Mouse (Mus musculus) heart, embryonic 15.5 days (tissue): ENCODE measurements at regions not wholly inside any gene's neighbourhood (a gene's known extent, or its start where the extent isn't known, plus 50 kb on each side); places are given as distances from the start of the nearest gene placed in this dataset.

Source experiments
- ATAC-seq: fragments of 200-750 bp; cut with Nextera tagmentation; replicated peaks from 2 replicates; pipeline ENCODE4 v1.8.0; 2017; ENCODE audit warnings: low read depth, moderate TSS enrichment; ENCODE audit not compliant: insufficient number of reproducible peaks, insufficient read depth, low FRiP score
- H3K27ac ChIP-seq: fragments of 300-500 bp; sonication (generic); 2 replicates; pipeline ENCODE4 v1.5.1; 2015; ENCODE audit warnings: mild to moderate bottlenecking, inconsistent platforms
- H3K27me3 ChIP-seq: fragments of 300-500 bp; sonication (generic); 2 replicates; pipeline ENCODE4 v1.6.1; 2015; ENCODE audit warnings: inconsistent platforms
- H3K36me3 ChIP-seq: fragments of 300-500 bp; sonication (generic); 2 replicates; pipeline ENCODE4 v1.6.1; 2015; ENCODE audit warnings: mild to moderate bottlenecking, inconsistent platforms
- H3K4me1 ChIP-seq: fragments of 300-500 bp; sonication (generic); replicated peaks from 2 replicates; pipeline ENCODE4 v1.6.1; 2015; ENCODE audit warnings: inconsistent platforms
- H3K4me2 ChIP-seq: fragments of 300-500 bp; sonication (generic); 2 replicates; pipeline ENCODE4 v1.6.1; 2015; ENCODE audit warnings: inconsistent platforms, mild to moderate bottlenecking, moderate library complexity
- H3K4me3 ChIP-seq: fragments of 300-500 bp; sonication (generic); 2 replicates; pipeline ENCODE4 v1.5.1; 2015; ENCODE audit warnings: mild to moderate bottlenecking, inconsistent platforms
- H3K9ac ChIP-seq: fragments of 300-500 bp; sonication (generic); 2 replicates; pipeline ENCODE4 v1.6.1; 2015; ENCODE audit warnings: mild to moderate bottlenecking, inconsistent platforms
- H3K9me3 ChIP-seq: fragments of 300-500 bp; sonication (generic); replicated peaks from 2 replicates; pipeline ENCODE4 v1.6.1; 2016; ENCODE audit warnings: inconsistent platforms
- WGBS: fragments of 180-500 bp; shearing (Covaris S2); methylation state at CpG from one replicate; pipeline ENCODE4 v1.1.7; 2015; ENCODE audit warnings: mixed read lengths; 5-methylcytosine and 5-hydroxymethylcytosine counted together

DNA sequence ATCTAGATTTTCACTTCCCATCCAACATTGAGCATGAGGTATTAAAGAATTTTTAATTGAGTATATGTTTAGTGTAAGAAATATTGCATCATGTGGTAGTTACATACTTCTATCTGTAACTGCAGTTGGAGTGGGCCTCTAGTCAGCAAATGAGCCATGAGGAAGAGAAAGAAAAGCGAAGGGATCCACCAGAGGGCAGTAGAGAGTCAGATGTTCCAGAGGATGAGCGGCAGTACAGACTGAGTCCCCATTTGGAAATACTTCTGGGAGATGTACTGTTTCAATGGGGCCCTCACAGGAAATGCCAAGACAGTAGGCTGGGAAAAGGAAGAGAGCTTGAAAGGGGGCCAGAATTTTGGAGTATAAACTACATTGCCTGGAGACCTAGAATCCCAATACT lies 221.2 kb downstream of the Myh15 start:
- Histone ChIP-seq H3K4me2 (no peak overlapping the region), H3K4me3 (no peak overlapping the region), H3K9ac (no peak overlapping the region), H3K36me3 (no peaks in the 10 kb centered on the region), H3K27me3 (no peaks in the 10 kb centered on the region), H3K9me3 (no peaks in the 10 kb centered on the region), H3K4me1 (no peaks in the 10 kb centered on the region), H3K27ac (no peak overlapping the region)
- WGBS, result 3% methylated on average over 2 of the region's 2 CpGs
- no peak for ATAC-seq

DNA sequence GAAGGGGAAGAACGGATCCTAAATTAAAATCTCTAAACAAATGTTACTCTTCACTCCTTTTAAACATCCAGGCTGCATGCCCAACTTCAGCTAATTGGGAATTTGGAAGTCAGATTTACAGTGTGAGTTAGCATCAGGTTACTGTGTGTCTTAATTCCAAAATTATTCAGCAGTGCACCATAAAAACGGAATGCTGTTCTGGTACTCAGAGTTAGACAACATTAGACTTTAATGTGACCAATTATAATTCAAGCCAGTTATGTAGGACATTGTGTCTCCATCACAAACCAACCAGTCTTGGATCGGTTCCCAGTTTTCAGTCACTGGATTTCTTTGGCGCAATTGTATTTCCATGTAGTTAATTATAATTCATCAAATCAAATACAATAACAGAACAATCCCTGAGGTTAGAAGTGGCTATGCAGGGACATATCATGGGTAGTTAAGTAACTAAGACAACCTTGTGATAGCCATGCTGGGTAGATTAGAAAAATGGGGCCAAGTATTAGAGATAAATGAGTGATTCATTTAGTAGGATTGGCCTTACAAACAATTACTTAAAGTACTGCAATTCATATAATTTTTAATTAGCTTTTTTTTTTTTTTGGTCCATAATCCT lies 230.9 kb downstream of the Myh15 start:
- Histone ChIP-seq H3K4me1 (no peaks in the 10 kb centered on the region), H3K9ac (no peak overlapping the region), H3K27ac (no peak overlapping the region), H3K9me3 (no peaks in the 10 kb centered on the region), H3K4me3 (no peak overlapping the region), H3K36me3 (no peaks in the 10 kb centered on the region), H3K4me2 (no peak overlapping the region), H3K27me3 (no peaks in the 10 kb centered on the region)
- no peak for ATAC-seq
- 66% methylated on average over 4 of the region's 4 CpGs for WGBS

DNA sequence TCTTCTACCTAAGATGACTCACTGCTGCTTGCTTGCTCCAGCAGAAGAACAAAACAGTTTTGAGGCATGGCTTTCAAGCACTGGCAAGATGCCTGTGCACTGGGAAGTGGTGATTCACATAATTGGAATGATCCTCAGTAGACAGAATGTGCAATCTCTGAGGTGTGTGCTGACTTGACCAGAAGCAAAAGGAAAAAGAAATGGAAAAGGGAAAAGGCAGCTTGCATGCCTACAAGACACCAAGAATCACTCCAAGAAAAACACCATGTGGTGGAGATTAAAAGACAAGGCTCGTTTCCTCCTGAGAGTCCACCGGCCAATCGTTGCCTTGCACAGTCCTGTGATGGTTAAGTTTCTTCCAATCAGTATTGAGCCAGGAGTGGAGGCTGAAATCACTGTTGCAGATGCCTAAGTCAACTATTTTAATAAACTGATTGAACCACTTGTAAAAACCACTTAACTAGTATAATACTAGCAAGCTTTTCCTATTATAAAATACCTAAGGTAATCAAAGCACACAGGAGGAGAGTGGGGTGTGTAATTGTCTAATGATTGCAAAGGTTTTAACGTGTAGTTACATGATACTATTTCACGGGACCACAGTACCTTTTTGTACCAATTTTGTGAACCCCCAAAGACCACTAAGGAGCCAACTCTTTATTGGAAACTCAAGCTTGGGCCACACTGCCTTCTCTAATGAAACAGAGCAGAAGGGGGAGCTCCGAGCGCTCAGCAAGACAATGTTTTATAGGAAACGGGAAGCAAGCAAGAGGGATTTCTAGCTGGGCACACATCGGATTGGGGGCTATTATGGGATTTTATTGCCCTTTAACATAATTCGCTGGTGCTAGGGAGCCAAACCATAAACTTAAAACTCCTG lies 232.2 kb downstream of the Myh15 start:
- Histone ChIP-seq H3K4me3 (no peak overlapping the region), H3K9me3 (no peaks in the 10 kb centered on the region), H3K36me3 (no peaks in the 10 kb centered on the region), H3K27me3 (no peaks in the 10 kb centered on the region), H3K4me1 (no peaks in the 10 kb centered on the region), H3K9ac (no peak overlapping the region), H3K27ac (no peak overlapping the region), H3K4me2 (no peak overlapping the region)
- WGBS, result 68% methylated on average over 10 of the region's 10 CpGs
- ATAC-seq, result peak; percentile 58; the same call in 1 of the 2 replicates

DNA sequence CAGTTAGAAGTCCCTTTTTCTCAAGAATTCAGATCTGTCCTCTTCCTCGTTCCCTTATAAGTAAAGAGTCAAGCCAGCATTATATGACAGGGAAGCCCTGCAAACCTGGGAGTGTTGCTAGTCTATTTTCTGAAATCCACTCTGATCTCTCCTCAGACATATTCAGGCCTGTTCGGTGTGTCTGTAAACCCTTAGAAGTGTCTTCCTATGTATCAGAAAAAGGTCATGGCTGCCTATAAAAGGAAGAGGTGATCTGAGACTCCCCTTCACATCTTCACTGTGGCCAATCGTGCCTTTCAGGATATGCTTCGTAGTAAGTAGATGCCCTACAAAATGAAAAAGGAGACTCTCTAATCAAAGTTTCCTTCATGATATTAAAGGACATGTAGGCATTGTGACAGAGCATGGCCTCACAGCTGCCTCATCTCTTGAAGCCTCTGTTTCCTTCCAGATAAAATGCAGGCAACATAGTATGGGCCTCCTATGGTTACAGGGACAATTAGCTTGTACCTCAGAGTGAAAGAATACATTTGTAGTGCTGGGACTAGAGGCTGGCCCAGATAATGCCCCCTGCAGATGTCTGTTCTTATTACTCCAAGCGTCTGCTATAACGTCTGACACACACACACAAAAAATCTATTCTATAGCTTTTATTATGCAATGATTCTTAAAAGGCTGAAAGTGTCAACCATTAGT lies 246.5 kb downstream of the Myh15 start:
- H3K27me3 ChIP-seq, result no peaks in the 10 kb centered on the region
- no peak overlapping the region for H3K4me3 ChIP-seq
- ATAC-seq, result no peak
- H3K4me2 ChIP-seq, result no peak overlapping the region
- H3K27ac ChIP-seq, result no peak overlapping the region
- H3K4me1 ChIP-seq, result no peaks in the 10 kb centered on the region
- H3K9me3 ChIP-seq, result no peaks in the 10 kb centered on the region
- no peak overlapping the region for H3K9ac ChIP-seq
- WGBS, result 81% methylated on average over 6 of the region's 6 CpGs
- no peaks in the 10 kb centered on the region for H3K36me3 ChIP-seq

DNA sequence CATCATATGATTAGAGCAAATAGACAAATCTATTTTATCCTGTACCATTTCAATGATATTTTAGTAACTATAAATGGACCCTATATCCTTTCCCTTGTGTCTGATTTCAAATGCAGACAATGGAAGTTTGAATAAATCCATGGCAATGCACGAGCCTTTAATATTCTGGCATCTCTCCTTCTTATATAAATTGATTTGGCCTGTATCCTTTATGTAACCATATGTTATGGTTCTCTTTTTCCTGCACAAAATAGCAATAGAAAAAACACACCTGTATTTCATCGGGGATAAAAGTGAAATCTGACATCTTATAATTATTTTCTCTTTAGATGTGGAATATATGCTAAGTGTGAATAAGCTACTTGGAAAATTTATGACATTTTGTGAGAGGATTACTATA lies 247.1 kb downstream of the Myh15 start:
- Histone ChIP-seq H3K4me1 (no peaks in the 10 kb centered on the region), H3K4me2 (no peak overlapping the region), H3K36me3 (no peaks in the 10 kb centered on the region), H3K27ac (no peak overlapping the region), H3K4me3 (no peak overlapping the region), H3K9me3 (no peaks in the 10 kb centered on the region), H3K27me3 (no peaks in the 10 kb centered on the region), H3K9ac (no peak overlapping the region)
- ATAC-seq, result no peak
- WGBS, result 69% methylated on average over 2 of the region's 2 CpGs

DNA sequence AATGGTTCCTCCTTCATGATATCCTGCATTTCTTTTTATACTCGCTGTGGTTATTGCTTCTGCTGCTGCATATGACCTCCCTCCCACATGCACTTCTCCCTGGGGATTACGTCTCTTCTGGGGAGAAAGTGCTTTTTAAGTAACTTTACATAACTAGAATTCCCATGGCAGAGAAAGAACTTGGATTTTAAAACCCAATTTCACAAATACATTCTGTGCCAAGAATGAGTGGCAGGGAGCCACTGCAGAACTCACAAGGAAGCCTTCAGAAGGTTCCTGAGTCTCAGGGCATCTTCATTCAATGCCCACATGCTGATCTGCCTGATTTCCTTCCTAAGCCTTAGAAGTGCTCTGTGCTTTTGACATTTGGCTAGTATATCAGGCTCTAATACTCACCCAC lies 259.8 kb downstream of the Myh15 start:
- H3K4me2 ChIP-seq, result no peak overlapping the region
- no peaks in the 10 kb centered on the region for H3K4me1 ChIP-seq
- no peaks in the 10 kb centered on the region for H3K27me3 ChIP-seq
- WGBS, result 74% methylated on average over 2 of the region's 2 CpGs
- no peak overlapping the region for H3K4me3 ChIP-seq
- H3K9me3 ChIP-seq, result no peaks in the 10 kb centered on the region
- H3K9ac ChIP-seq, result no peak overlapping the region
- H3K36me3 ChIP-seq, result no peaks in the 10 kb centered on the region
- ATAC-seq, result no peak
- H3K27ac ChIP-seq, result no peak overlapping the region

DNA sequence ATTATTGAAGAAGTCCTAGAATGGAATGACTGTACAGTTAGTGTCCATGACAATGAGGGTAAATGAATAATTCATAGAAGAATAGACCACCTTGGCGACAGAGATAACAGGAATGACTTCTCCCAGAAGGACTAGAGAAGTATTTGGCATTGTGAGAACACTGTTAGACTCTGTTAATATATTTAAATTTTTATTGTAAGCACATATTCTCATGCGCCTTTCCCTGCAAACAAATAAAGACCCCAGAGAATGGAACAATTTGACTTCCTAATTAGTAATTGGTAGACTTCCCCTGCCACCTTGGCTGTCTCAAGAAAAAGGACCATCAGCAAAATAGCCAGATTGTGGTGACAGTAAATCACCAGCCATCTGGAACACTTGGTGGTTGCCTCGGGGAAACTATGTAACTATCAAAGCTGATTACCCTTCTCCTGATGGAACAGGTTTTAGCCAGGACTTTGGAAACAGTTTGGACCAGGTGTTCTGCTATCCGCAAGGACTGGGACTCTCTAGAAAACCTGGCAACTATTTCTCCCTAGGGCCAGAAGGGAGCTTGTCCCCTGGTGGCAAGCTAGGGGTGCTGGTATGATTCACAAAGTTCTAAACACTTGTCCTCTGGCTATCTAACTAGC lies 261.9 kb downstream of the Myh15 start:
- no peaks in the 10 kb centered on the region for H3K9me3 ChIP-seq
- no peak overlapping the region for H3K4me3 ChIP-seq
- H3K9ac ChIP-seq, result no peak overlapping the region
- H3K27ac ChIP-seq, result no peak overlapping the region
- H3K4me2 ChIP-seq, result no peak overlapping the region
- no peak for ATAC-seq
- 66% methylated on average over 4 of the region's 4 CpGs for WGBS
- no peaks in the 10 kb centered on the region for H3K4me1 ChIP-seq
- no peaks in the 10 kb centered on the region for H3K27me3 ChIP-seq
- H3K36me3 ChIP-seq, result no peaks in the 10 kb centered on the region

DNA sequence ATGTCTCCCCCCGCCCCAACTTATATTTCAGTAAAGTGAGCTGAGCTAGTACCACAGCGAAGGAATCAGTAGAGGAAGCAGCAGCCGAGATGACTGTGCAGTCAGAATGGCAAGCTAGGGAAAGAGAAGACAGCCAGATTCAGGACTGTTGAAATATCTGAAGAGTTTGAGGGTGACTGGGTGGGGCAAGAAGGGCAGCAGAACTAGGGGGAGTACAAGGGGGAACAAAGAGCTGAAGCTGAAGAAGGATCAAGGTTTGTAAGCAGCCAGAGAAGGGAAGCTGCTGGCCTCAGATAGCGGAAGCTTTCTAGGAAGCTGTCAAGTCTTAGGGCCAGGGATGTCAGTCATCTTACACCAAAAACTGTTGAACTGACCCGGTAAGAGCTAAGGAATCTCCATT lies 262.5 kb downstream of the Myh15 start:
- no peak overlapping the region for H3K27ac ChIP-seq
- H3K4me3 ChIP-seq, result no peak overlapping the region
- no peaks in the 10 kb centered on the region for H3K36me3 ChIP-seq
- H3K4me2 ChIP-seq, result no peak overlapping the region
- no peaks in the 10 kb centered on the region for H3K27me3 ChIP-seq
- no peaks in the 10 kb centered on the region for H3K4me1 ChIP-seq
- H3K9me3 ChIP-seq, result no peaks in the 10 kb centered on the region
- 61% methylated on average over 5 of the region's 5 CpGs for WGBS
- no peak overlapping the region for H3K9ac ChIP-seq
- no peak for ATAC-seq

DNA sequence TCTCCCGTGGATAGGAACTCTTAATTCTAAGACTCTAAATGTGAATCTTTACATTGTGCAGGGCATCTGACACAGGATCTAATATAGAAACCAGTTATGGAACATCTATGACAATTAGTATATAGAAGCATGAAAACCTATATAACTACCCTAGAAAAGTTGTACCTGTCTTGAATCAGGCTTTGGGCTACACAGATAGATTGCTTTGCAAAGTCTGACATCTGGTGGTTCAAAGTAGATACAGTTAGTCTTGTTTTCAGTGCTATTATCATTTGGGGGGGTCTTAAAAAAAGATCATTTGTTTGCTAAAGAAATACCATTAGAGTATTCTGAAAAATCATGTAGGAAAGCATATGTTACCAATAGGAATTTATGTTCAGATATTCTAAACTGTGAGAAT lies 264.7 kb downstream of the Myh15 start:
- no peak overlapping the region for H3K4me2 ChIP-seq
- H3K9ac ChIP-seq, result no peak overlapping the region
- H3K27ac ChIP-seq, result no peak overlapping the region
- ATAC-seq, result no peak
- WGBS, result 91% methylated on average over 1 of the region's 1 CpGs
- no peaks in the 10 kb centered on the region for H3K36me3 ChIP-seq
- H3K4me1 ChIP-seq, result no peaks in the 10 kb centered on the region
- no peaks in the 10 kb centered on the region for H3K27me3 ChIP-seq
- no peak overlapping the region for H3K4me3 ChIP-seq
- H3K9me3 ChIP-seq, result no peaks in the 10 kb centered on the region

DNA sequence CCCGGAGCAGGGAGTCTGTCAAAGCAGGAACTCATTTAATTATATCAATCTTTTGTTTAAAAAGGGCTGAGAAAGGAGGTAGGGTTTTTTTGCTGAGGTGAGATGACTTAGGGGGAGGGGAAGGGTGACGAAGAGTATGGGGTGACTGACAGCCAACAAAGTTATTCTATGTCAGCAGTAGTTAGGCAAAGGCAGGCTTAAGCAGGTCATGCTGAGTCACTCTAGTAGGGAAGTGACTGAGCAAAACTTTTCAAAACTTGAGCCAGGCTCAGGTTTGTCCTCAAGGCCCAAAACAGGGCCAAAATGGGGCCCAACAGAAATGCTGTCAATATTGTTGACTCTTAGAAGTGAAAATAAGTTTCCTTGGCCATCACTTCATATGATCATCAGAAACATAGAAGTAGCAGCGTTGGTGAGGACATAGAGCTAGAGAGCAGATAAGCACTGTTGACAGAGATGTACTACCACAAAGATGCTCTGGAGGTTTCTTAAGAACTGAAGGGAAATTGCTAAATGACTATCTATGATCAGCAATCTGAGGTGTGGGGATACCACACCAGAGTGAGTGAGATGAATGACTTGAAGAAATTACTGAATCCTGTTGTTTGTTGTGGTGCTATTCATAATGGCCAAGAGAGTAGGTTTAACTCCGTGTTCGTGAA lies 273.6 kb downstream of the Myh15 start:
- H3K27me3 ChIP-seq, result no peaks in the 10 kb centered on the region
- 77% methylated on average over 5 of the region's 5 CpGs for WGBS

More for the DNA sequence above, 273.6 kb downstream of the Myh15 start:
- Histone ChIP-seq H3K9me3 (no peaks in the 10 kb centered on the region), H3K9ac (no peak overlapping the region), H3K4me1 (no peaks in the 10 kb centered on the region), H3K36me3 (no peaks in the 10 kb centered on the region), H3K4me3 (no peak overlapping the region), H3K27ac (no peak overlapping the region), H3K4me2 (no peak overlapping the region)
- no peak for ATAC-seq
